ENCODE assay signal across 25 mouse cellular contexts in the genomic region with DNA sequence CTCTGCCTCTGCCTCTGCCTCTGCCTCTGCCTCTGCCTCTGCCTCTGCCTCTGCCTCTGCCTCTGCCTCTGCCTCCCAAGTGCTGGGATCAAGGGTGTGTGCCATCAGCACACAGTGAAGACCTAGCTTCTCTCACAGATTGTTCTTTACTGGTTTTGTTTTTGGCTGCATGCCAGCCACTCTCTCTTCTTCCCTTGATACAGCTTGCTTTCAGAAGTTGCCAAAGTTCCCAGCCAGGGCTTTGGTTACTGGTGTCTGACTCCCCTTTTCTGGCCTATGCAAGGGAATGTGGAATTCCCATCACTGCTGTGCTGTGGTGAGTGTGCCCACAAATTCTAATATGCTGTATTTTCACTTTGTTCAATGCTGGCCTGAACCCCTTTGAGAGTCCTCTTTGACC.
DNase-seq lines count a peak whose midpoint lies in the region; ATAC-seq and TF ChIP-seq lines count a peak whose summit lies in the region.
"Had no signal": no experiment of that assay in that cellular context is flagged by ENCODE, and none has a peak within 500 bp of the region (broad histone marks: within the 10 kb centered on the region; RNA-seq: fewer than 3 reads in every experiment).

No protein-coding gene starts in this region.

- no peaks in the 10 kb centered on the region for H3K79me2 ChIP-seq in MEL (ENCODE audit: control insufficient read depth, insufficient read depth, low read length, poor library complexity)

- no peaks in the 10 kb centered on the region for H3K9me3 ChIP-seq in forebrain, postnatal 0 days (ENCODE audit: low read length)
- no peaks in the 10 kb centered on the region for H3K9me3 ChIP-seq in forebrain, embryonic 16.5 days (ENCODE audit: control insufficient read depth, low read length)
- no peaks in the 10 kb centered on the region for H3K9me3 ChIP-seq in limb, embryonic 14.5 days (ENCODE audit: control insufficient read depth, low read length)
- no peaks in the 10 kb centered on the region for H3K9me3 ChIP-seq in limb, embryonic 10.5 days (replicated peaks)
- no peaks in the 10 kb centered on the region for H3K9me3 ChIP-seq in MEL (replicated peaks; ENCODE audit: insufficient read depth, low read length)
- H3K9me3 ChIP-seq: G1E; heart, embryonic 13.5 days; hindbrain, embryonic 13.5 days; intestine, embryonic 15.5 days; limb, embryonic 15.5 days; liver, embryonic 15.5 days; midbrain, embryonic 10.5 days; neural tube, embryonic 12.5 days had no signal

- no peak overlapping the region for H3K9ac ChIP-seq in forebrain, postnatal 0 days
- H3K9ac ChIP-seq in forebrain, embryonic 16.5 days (replicated peaks; ENCODE audit: low read depth, low read length), result no peak overlapping the region
- no peak overlapping the region for H3K9ac ChIP-seq in limb, embryonic 14.5 days (ENCODE audit: low read depth, low read length, severe bottlenecking)
- H3K9ac ChIP-seq in MEL (ENCODE audit: control insufficient read depth, low read depth, low read length, poor library complexity, severe bottlenecking), result no peak overlapping the region
- H3K9ac ChIP-seq: heart, embryonic 13.5 days; hindbrain, embryonic 13.5 days; intestine, embryonic 15.5 days; limb, embryonic 15.5 days; liver, embryonic 15.5 days; neural tube, embryonic 12.5 days had no signal

- H3K4me2 ChIP-seq in forebrain, postnatal 0 days (ENCODE audit: low read depth), result no peak overlapping the region
- no peak overlapping the region for H3K4me2 ChIP-seq in forebrain, embryonic 16.5 days (ENCODE audit: low read length)
- H3K4me2 ChIP-seq in limb, embryonic 14.5 days (replicated peaks; ENCODE audit: low read depth, low read length, severe bottlenecking), result no peak overlapping the region
- H3K4me2 ChIP-seq: heart, embryonic 13.5 days; hindbrain, embryonic 13.5 days; intestine, embryonic 15.5 days; limb, embryonic 15.5 days; liver, embryonic 15.5 days; neural tube, embryonic 12.5 days had no signal

- no peak for ATAC-seq in forebrain, postnatal 0 days
- ATAC-seq in forebrain, embryonic 16.5 days, result no peak
- ATAC-seq in limb, embryonic 14.5 days (ENCODE audit: low FRiP score, low read depth), result no peak
- ATAC-seq: intestine, embryonic 15.5 days had no signal

- no peak for TF ChIP-seq POLR2A in limb, embryonic 14.5 days (IDR thresholded peaks at IDR 0.05; ENCODE audit: borderline replicate concordance, extremely low read depth, insufficient read depth, insufficient read length)
- no peak for TF ChIP-seq POLR2A in MEL (IDR thresholded peaks at IDR 0.05; ENCODE audit: control insufficient read depth in 1 of 2, insufficient read depth in 1 of 2, low read depth in 1 of 2, low read length in 2 of 2, poor library complexity in 1 of 2)

- TF ChIP-seq RAD21 in MEL (IDR thresholded peaks at IDR 0.05; ENCODE audit: low read depth, low read length), result no peak

- H3K4me3 ChIP-seq in forebrain, postnatal 0 days (ENCODE audit: low read depth, low read length), result no peak overlapping the region
- H3K4me3 ChIP-seq in forebrain, embryonic 16.5 days (replicated peaks; ENCODE audit: low read length), result no peak overlapping the region
- H3K4me3 ChIP-seq in limb, embryonic 14.5 days (replicated peaks; ENCODE audit: low read length), result no peak overlapping the region
- H3K4me3 ChIP-seq in limb, embryonic 10.5 days, result no peak overlapping the region
- no peak overlapping the region for H3K4me3 ChIP-seq in MEL (ENCODE audit: control insufficient read depth in 1 of 2, insufficient read depth in 1 of 2, low read depth in 2 of 2, low read length in 2 of 2)
- H3K4me3 ChIP-seq: heart, embryonic 13.5 days; hindbrain, embryonic 13.5 days; intestine, embryonic 15.5 days; limb, embryonic 15.5 days; liver, embryonic 15.5 days; midbrain, embryonic 10.5 days; neural tube, embryonic 12.5 days had no signal

- no peak overlapping the region for H3K27ac ChIP-seq in forebrain, postnatal 0 days (ENCODE audit: low read depth, low read length)
- H3K27ac ChIP-seq in forebrain, embryonic 16.5 days (ENCODE audit: low read length), result no peak overlapping the region
- no peak overlapping the region for H3K27ac ChIP-seq in limb, embryonic 14.5 days (replicated peaks; ENCODE audit: low read depth, low read length)
- H3K27ac ChIP-seq in limb, embryonic 10.5 days, result no peak overlapping the region
- no peak overlapping the region for H3K27ac ChIP-seq in MEL (ENCODE audit: control insufficient read depth, low read depth, low read length)
- H3K27ac ChIP-seq: heart, embryonic 13.5 days; hindbrain, embryonic 13.5 days; intestine, embryonic 15.5 days; limb, embryonic 15.5 days; liver, embryonic 15.5 days; macrophage; midbrain, embryonic 10.5 days; neural tube, embryonic 12.5 days had no signal

- TF ChIP-seq CTCF in forebrain, postnatal 0 days (IDR thresholded peaks at IDR 0.05; ENCODE audit: low read depth), result no peak
- TF ChIP-seq CTCF in MEL (IDR thresholded peaks at IDR 0.05 in 2 of 3, conservative IDR thresholded peaks at IDR 0.05 in 1 of 3; ENCODE audit: control insufficient read depth in 1 of 3, insufficient read depth in 1 of 3, low read depth in 2 of 3, low read length in 3 of 3, poor library complexity in 1 of 3, severe bottlenecking in 1 of 3), result no peak

- H3K36me3 ChIP-seq in forebrain, postnatal 0 days (ENCODE audit: insufficient read depth), result no peaks in the 10 kb centered on the region
- no peaks in the 10 kb centered on the region for H3K36me3 ChIP-seq in forebrain, embryonic 16.5 days (ENCODE audit: control insufficient read depth, insufficient read depth)
- H3K36me3 ChIP-seq in limb, embryonic 14.5 days (ENCODE audit: control insufficient read depth, insufficient read depth, low read length), result no peaks in the 10 kb centered on the region
- no peaks in the 10 kb centered on the region for H3K36me3 ChIP-seq in limb, embryonic 10.5 days
- H3K36me3 ChIP-seq in MEL (ENCODE audit: control insufficient read depth in 1 of 2, insufficient read depth in 2 of 2, low read length in 2 of 2), result no peaks in the 10 kb centered on the region
- H3K36me3 ChIP-seq: G1E; heart, embryonic 13.5 days; hindbrain, embryonic 13.5 days; intestine, embryonic 15.5 days; limb, embryonic 15.5 days; liver, embryonic 15.5 days; midbrain, embryonic 10.5 days; neural tube, embryonic 12.5 days had no signal

- DNase-seq in forebrain, postnatal 0 days, result peak; percentile 19
- peak; percentile 20 for DNase-seq in limb, embryonic 14.5 days (ENCODE audit: low spot score)
- DNase-seq in limb, embryonic 10.5 days (ENCODE audit: low spot score), result no peak
- peak; percentile 8 for DNase-seq in MEL (ENCODE audit: low read depth, low spot score)
- peak; percentile 37 for DNase-seq in skeletal muscle tissue, adult 2 months (ENCODE audit: low read depth, low spot score)
- DNase-seq in heart, postnatal 4 days, result no peak
- DNase-seq: adrenal gland, postnatal 14 days; B cell, adult 2 months; cerebellum, adult 9-10 months; heart, adult 18-20 months; heart, postnatal 14 days; kidney, adult 9 months; kidney, postnatal 14 days; right cerebral cortex, postnatal 14 days; spleen, adult 18-20 months had no signal

- no peaks in the 10 kb centered on the region for H3K27me3 ChIP-seq in forebrain, postnatal 0 days (ENCODE audit: insufficient read depth, low read length)
- H3K27me3 ChIP-seq in forebrain, embryonic 16.5 days (replicated peaks; ENCODE audit: control insufficient read depth, insufficient read depth, low read length), result no peaks in the 10 kb centered on the region
- no peaks in the 10 kb centered on the region for H3K27me3 ChIP-seq in limb, embryonic 14.5 days (ENCODE audit: control insufficient read depth, insufficient read depth, low read length)
- no peaks in the 10 kb centered on the region for H3K27me3 ChIP-seq in limb, embryonic 10.5 days (ENCODE audit: low read depth, poor library complexity, severe bottlenecking)
- peaks cover 0 to 3% of the 10 kb centered on the region in 2 experiments; a peak in 2 of 4 replicates for H3K27me3 ChIP-seq in MEL (ENCODE audit: control insufficient read depth in 1 of 2, insufficient read depth in 2 of 2, low read length in 2 of 2)
- H3K27me3 ChIP-seq: heart, embryonic 13.5 days; hindbrain, embryonic 13.5 days; intestine, embryonic 15.5 days; limb, embryonic 15.5 days; liver, embryonic 15.5 days; neural tube, embryonic 12.5 days had no signal

- TF ChIP-seq EP300 in MEL (IDR thresholded peaks at IDR 0.05; ENCODE audit: low read depth in 1 of 2, low read length in 2 of 2), result no peak

- H3K4me1 ChIP-seq in forebrain, postnatal 0 days (ENCODE audit: insufficient read depth), result peaks cover 4% of the 10 kb centered on the region; the same call in 1 of the 2 replicates
- no peaks in the 10 kb centered on the region; the same call in 1 of the 2 replicates for H3K4me1 ChIP-seq in forebrain, embryonic 16.5 days (replicated peaks; ENCODE audit: control insufficient read depth, insufficient read depth, low read length)
- no peaks in the 10 kb centered on the region for H3K4me1 ChIP-seq in limb, embryonic 14.5 days (ENCODE audit: control insufficient read depth, insufficient read depth, low read length)
- H3K4me1 ChIP-seq in limb, embryonic 10.5 days, result peaks cover 10% of the 10 kb centered on the region
- no peaks in the 10 kb centered on the region; a peak in 1 of 4 replicates for H3K4me1 ChIP-seq in MEL (ENCODE audit: control insufficient read depth in 1 of 2, insufficient read depth in 2 of 2, low read length in 2 of 2)
- H3K4me1 ChIP-seq: heart, embryonic 13.5 days; hindbrain, embryonic 13.5 days; intestine, embryonic 15.5 days; limb, embryonic 15.5 days; liver, embryonic 15.5 days; midbrain, embryonic 10.5 days; neural tube, embryonic 12.5 days had no signal

TF ChIP-seq in MEL, 35 proteins besides CTCF, POLR2A, EP300 and RAD21:
- TF ChIP-seq POLR2AphosphoS2 (IDR thresholded peaks at IDR 0.05; ENCODE audit: low read length) (no peak), POLR2AphosphoS5 (IDR thresholded peaks at IDR 0.05; ENCODE audit: borderline replicate concordance, low read depth, low read length) (no peak), HCFC1 (IDR thresholded peaks at IDR 0.05; ENCODE audit: low read depth, low read length) (no peak), ETS1 (IDR thresholded peaks at IDR 0.05; ENCODE audit: low read depth, low read length) (no peak)
TF ChIP-seq in MEL: peak in this region for 0.

Comparison
In these comparisons a context has a peak if more than half of its experiments do, and no peak if none do; other contexts are left out.
1. DNase-seq: peak in forebrain, postnatal 0 days (single experiment), limb, embryonic 14.5 days (single experiment), MEL (single experiment) and skeletal muscle tissue, adult 2 months (single experiment); none in limb, embryonic 10.5 days (single experiment) and heart, postnatal 4 days (single experiment).